Mouse (Mus musculus): ENCODE results near the gene Vegfa. TPM values are rescaled to one million over a fixed set of nuclear protein-coding genes. Genes with fewer than 3 reads are reported as not detected.

Gene Vegfa
- 5.5 and 7.0 TPM in 2 replicates for polyA plus RNA-seq (2015; fragmentation: Nextera tagmentation; extraction: Ambion mirVana)

DNA sequence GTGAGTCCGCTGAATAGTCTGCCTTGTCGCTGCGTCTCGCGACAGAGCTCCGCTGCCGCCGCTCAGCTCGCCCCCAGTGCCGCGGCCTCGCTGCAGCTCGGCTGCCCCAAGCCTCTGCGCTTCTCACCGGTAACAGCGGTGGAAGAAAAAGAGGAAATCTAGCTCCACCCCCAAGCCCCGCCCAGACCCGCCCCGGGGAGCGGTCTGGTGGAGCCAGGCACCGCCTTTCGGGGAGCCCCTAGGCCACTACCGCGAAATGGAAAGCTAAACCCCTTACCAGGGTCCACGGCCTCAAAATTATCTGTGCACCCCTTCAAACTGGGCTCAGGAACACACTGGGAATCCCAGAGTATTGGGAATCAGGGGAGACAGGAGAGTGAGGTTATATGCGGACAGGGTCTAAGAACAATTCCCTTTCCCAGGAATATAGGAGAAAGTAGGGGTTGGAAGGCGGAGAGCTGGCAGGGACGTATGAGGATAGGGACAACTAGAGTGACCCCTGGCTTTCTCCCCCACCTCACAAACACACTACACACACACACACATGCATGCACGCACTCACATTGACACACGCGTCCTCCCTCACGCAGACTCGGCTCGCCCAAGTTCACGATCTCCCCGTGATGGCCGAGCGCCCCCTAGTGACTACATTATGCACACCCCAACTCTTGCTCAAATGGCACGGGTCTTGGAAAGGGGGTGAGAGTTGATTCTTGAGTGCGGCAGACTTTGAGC lies at the start of gene Vegfa:
TSS of gene Vegfa (minus strand) at position 113 of the 735 bp plus-strand sequence.
- Histone ChIP-seq H3K4me2 (peak within 1 kb of the TSS; percentile 89), H3K4me1 (peaks cover 39% of the 10 kb centered on the region), H3K36me3 (no peaks in the 10 kb centered on the region), H3K27me3 (no peaks in the 10 kb centered on the region), H3K9me3 (no peaks in the 10 kb centered on the region), H3K27ac (peak within 1 kb of the TSS; percentile 96), H3K4me3 (peak within 1 kb of the TSS; percentile 72), H3K9ac (peak within 1 kb of the TSS; percentile 99)
- peak; percentile 79 for ATAC-seq (ENCODE audit: insufficient number of reproducible peaks, insufficient read depth, low FRiP score, low TSS enrichment, low read depth)
- WGBS, result under 1% methylated on average over 40 of the region's 40 CpGs

DNA sequence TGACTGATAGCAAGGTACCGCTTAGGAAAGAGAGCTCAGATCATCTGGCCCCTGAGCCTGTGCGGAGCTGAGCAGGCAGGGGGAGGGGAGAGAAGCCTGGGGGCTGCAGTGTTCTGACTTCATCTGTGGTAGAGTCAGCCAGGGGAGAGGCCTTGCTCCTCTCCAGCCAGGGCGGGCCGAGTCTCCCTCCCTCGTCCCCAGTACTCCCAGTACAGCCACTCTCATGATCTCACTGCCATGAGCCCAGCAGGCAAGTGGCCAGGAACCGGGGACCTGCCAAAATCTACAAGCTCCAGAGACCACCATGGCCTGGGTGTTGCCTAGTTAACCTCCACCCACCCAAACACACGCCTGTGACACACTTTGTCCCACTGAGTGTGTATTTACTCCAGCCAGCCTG lies 49.5 kb upstream of the Vegfa start:
- no peaks in the 10 kb centered on the region for H3K36me3 ChIP-seq
- H3K9ac ChIP-seq, result no peak overlapping the region
- no peak overlapping the region for H3K4me3 ChIP-seq
- peaks cover 58% of the 10 kb centered on the region for H3K4me1 ChIP-seq
- H3K27me3 ChIP-seq, result no peaks in the 10 kb centered on the region
- WGBS, result 50% methylated on average over 7 of the region's 7 CpGs
- no peak overlapping the region for H3K4me2 ChIP-seq
- H3K27ac ChIP-seq, result no peak overlapping the region
- no peaks in the 10 kb centered on the region for H3K9me3 ChIP-seq
- no peak for ATAC-seq (ENCODE audit: insufficient number of reproducible peaks, insufficient read depth, low FRiP score, low TSS enrichment, low read depth)

DNA sequence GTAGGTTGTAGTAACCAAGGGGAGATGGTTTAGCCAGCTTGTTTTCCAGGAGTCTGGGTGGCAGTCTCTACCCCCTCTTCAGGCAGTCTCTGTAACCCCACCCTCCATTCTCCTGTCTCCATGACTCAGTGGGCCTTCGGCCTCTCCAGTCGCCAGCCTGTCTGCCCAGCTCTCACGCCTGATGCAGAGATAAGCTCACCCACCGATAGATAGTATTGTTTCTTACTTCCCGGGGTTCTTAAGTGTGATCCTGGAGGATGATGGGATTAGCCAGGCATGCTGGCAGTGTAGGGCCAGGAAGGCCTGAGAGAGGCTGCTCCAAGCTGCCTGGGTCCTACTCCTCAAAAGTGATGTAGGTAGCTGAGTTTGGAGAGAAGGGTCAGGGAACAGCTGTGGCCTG lies 48.9 kb upstream of the Vegfa start:
- WGBS, result 54% methylated on average over 5 of the region's 5 CpGs
- H3K36me3 ChIP-seq, result no peaks in the 10 kb centered on the region
- no peak overlapping the region for H3K4me2 ChIP-seq
- H3K9me3 ChIP-seq, result no peaks in the 10 kb centered on the region
- no peak overlapping the region for H3K4me3 ChIP-seq
- H3K27ac ChIP-seq, result peak overlapping the region; percentile 33; the same call in 1 of the 2 replicates
- no peak for ATAC-seq (ENCODE audit: insufficient number of reproducible peaks, insufficient read depth, low FRiP score, low TSS enrichment, low read depth)
- no peak overlapping the region for H3K9ac ChIP-seq
- H3K4me1 ChIP-seq, result peaks cover 52% of the 10 kb centered on the region
- H3K27me3 ChIP-seq, result no peaks in the 10 kb centered on the region

DNA sequence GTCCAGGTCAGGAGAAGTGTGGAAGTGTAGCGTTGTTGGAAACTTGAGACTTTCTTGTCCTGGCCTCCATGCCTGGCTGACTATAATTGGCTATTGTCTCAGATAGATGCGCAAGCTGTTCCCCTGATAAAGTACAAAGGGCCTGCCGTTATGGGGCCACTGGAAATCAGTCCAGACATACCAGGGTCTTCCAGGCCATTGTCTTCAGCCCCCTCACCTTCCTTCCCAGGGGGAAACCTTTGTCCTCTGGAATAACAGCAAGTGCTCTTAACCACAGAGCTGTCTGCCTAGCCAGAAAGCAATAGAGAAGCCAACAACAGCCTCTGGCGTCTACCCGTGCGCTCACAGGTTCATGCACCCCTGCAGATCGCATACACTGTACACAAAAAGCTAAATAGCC lies 48.2 kb upstream of the Vegfa start:
- WGBS, result 51% methylated on average over 7 of the region's 7 CpGs
- H3K27ac ChIP-seq, result no peak overlapping the region
- no peaks in the 10 kb centered on the region for H3K9me3 ChIP-seq
- H3K4me2 ChIP-seq, result no peak overlapping the region
- peaks cover 46% of the 10 kb centered on the region for H3K4me1 ChIP-seq
- H3K36me3 ChIP-seq, result no peaks in the 10 kb centered on the region
- no peaks in the 10 kb centered on the region for H3K27me3 ChIP-seq
- H3K4me3 ChIP-seq, result no peak overlapping the region
- no peak overlapping the region for H3K9ac ChIP-seq
- ATAC-seq (ENCODE audit: insufficient number of reproducible peaks, insufficient read depth, low FRiP score, low TSS enrichment, low read depth), result no peak

DNA sequence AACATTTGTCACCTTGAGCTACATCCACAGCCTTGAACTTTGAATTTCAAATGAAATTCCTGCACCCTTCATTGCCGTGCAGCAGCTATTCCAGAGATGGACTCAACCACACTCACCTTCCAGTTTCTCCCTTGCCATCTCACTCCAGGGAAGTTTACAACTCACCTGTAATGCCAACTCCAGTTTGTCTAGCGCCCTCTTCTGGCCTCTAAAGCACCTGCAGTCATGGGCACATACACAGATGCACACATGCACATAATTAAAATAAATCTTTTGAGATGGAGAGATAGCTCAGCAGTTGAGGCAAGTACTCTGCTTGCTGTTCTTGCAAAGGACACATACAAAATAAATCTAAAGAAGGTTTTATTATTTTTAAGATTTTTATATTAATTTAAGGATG lies 46.9 kb upstream of the Vegfa start:
- Histone ChIP-seq H3K9me3 (no peaks in the 10 kb centered on the region), H3K9ac (no peak overlapping the region), H3K27ac (no peak overlapping the region), H3K36me3 (no peaks in the 10 kb centered on the region), H3K4me2 (no peak overlapping the region), H3K27me3 (no peaks in the 10 kb centered on the region), H3K4me1 (peaks cover 46% of the 10 kb centered on the region), H3K4me3 (no peak overlapping the region)
- 64% methylated on average over 2 of the region's 2 CpGs for WGBS
- no peak for ATAC-seq (ENCODE audit: insufficient number of reproducible peaks, insufficient read depth, low FRiP score, low TSS enrichment, low read depth)

DNA sequence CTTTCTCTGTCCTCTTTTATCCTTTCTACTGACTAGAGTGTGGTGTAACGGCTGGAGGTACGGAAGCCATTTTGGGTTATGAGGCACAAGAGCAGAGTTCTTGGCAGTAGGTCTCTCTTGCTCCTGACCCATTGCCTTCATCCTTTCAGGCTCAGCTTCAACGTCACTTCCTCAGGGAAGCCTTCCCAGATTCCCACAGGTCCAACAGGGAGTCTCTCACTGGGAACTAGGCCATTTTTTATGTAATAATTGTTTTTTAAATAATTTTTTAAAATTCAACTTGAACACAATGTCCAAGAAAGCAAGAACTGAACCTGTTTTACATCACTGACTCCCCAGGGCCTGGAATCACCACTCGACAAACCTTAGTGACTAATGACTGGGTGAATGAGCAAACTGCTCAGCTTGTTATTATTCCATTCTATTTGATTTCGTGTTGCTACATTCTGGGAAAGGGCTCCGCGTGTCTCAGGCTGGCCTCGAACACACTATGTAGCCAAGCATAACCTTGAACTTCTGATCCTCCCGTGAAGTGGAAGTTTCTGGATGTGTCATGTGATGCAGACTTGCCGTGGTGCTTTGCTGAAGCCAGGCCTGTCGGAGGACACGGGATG lies 45.9 kb upstream of the Vegfa start:
- no peak for ATAC-seq (ENCODE audit: insufficient number of reproducible peaks, insufficient read depth, low FRiP score, low TSS enrichment, low read depth)
- H3K27ac ChIP-seq, result no peak overlapping the region
- H3K27me3 ChIP-seq, result no peaks in the 10 kb centered on the region
- H3K9ac ChIP-seq, result no peak overlapping the region
- 92% methylated on average over 12 of the region's 12 CpGs for WGBS
- H3K36me3 ChIP-seq, result no peaks in the 10 kb centered on the region
- H3K9me3 ChIP-seq, result no peaks in the 10 kb centered on the region
- no peak overlapping the region for H3K4me3 ChIP-seq
- H3K4me1 ChIP-seq, result peaks cover 46% of the 10 kb centered on the region
- no peak overlapping the region for H3K4me2 ChIP-seq

DNA sequence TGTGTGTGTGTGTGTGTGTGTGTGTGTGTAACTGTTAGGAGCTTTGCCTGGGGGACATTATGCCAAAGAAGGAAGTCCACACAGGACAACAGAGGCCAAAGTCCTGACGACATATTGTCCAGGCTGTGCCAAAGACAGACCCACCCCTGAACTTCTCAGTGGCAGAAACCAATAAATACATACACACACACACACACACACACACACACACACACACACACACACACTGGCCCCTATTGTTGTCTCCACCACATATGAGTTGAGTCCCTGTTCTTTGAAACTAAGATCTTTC lies 44.0 kb upstream of the Vegfa start:
- Histone ChIP-seq H3K9ac (no peak overlapping the region), H3K4me2 (no peak overlapping the region), H3K36me3 (no peaks in the 10 kb centered on the region), H3K4me1 (peaks cover 49% of the 10 kb centered on the region), H3K27me3 (no peaks in the 10 kb centered on the region), H3K27ac (no peak overlapping the region), H3K9me3 (no peaks in the 10 kb centered on the region), H3K4me3 (no peak overlapping the region)
- no peak for ATAC-seq (ENCODE audit: insufficient number of reproducible peaks, insufficient read depth, low FRiP score, low TSS enrichment, low read depth)
- WGBS, result 45% methylated on average over 1 of the region's 1 CpGs

DNA sequence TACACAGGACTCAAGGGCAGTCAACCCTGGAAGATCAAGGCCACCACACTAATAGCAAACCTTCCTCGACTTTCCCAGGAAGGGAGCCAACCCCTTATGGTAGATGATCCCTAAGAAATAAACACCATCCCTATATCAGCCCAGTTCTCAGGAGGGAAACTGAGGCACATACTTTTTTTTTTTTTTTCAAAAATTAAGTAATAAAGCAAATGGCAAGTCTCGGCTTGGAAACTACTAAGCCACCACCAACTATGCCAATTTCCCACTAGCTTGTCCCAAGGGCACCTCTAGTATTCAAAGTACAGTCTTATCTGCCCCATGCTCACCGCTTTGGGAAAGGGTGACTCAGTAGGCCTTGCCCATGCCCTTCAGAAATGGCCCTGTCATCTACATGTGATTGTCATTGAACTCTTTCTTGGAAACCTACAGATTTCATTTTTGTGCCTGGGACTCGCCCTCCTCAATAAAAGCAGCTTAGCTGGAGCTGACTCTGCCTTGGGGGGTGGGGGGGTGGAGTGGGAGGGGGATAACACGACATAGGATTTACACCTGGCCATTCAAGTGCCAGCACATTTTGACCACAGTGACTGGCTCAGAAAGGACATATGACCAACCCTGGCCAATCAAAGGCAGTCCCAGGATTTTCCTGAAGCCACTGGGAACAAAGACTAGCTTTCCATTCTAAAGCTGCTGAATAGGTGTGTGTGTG lies 43.5 kb upstream of the Vegfa start:
- H3K36me3 ChIP-seq, result no peaks in the 10 kb centered on the region
- H3K9ac ChIP-seq, result no peak overlapping the region
- no peak overlapping the region for H3K27ac ChIP-seq
- peaks cover 44% of the 10 kb centered on the region for H3K4me1 ChIP-seq
- no peaks in the 10 kb centered on the region for H3K27me3 ChIP-seq
- H3K4me2 ChIP-seq, result no peak overlapping the region
- H3K9me3 ChIP-seq, result no peaks in the 10 kb centered on the region
- 73% methylated on average over 5 of the region's 5 CpGs for WGBS
- H3K4me3 ChIP-seq, result no peak overlapping the region
- ATAC-seq (ENCODE audit: insufficient number of reproducible peaks, insufficient read depth, low FRiP score, low TSS enrichment, low read depth), result no peak

DNA sequence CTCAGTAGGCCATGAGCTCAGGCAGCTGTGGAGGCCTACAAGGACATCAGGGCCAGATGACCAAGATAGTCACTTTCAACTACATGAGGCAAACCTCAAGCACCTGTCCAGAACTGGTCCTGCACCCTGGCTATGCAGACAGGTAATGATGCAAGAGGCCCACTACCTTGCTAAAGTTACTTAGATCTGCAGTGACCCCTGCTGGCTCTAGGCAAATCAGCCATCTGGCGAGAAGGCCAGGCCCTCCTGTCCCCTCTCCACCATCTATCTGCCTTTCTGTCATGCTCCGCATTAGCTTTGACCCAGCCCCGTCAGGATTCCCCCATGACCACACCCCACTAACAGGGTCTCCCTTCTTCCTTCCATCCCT lies 42.9 kb upstream of the Vegfa start:
- H3K27me3 ChIP-seq, result no peaks in the 10 kb centered on the region
- H3K4me1 ChIP-seq, result peaks cover 38% of the 10 kb centered on the region
- no peaks in the 10 kb centered on the region for H3K36me3 ChIP-seq
- ATAC-seq (ENCODE audit: insufficient number of reproducible peaks, insufficient read depth, low FRiP score, low TSS enrichment, low read depth), result no peak
- no peak overlapping the region for H3K4me3 ChIP-seq
- no peaks in the 10 kb centered on the region for H3K9me3 ChIP-seq
- WGBS, result 49% methylated on average over 3 of the region's 3 CpGs
- no peak overlapping the region for H3K9ac ChIP-seq
- H3K27ac ChIP-seq, result no peak overlapping the region
- no peak overlapping the region for H3K4me2 ChIP-seq

DNA sequence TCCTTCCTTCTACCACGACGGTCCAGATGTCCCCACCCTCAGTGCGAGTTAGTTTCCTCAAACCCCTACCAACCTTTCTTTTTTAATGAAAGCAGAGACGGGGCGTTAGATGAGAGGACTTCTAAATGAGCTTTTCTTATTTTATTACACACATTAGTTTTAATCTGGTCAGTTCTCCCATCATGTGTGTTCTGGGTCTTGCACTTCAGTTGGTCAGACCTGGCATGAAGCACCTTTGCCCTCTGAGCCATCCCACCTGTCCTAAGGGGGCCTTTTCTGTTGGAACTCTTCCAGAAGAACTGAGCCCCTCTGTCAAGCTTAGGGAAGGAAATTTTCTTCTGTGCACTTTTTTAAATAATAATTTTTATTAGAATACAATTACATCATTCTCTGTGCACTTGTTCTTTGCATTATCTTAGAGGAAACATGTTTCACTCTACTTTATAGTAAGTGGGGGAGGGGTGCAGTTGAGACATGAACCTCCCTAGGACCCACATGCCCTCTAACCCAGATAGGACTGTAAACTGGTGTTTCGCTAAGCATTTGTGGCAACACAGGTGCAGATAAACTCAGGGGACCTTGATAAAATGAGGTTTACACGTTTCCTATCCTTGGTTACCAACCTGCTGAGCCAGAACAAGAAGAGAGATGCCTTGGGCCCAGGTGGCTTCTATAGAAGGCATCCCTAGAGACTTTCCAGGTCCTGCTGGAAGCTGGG lies 42.4 kb upstream of the Vegfa start:
- no peaks in the 10 kb centered on the region for H3K9me3 ChIP-seq
- 35% methylated on average over 7 of the region's 7 CpGs for WGBS
- peaks cover 37% of the 10 kb centered on the region for H3K4me1 ChIP-seq
- H3K4me2 ChIP-seq, result peak overlapping the region; percentile 58
- H3K36me3 ChIP-seq, result no peaks in the 10 kb centered on the region
- no peak for ATAC-seq (ENCODE audit: insufficient number of reproducible peaks, insufficient read depth, low FRiP score, low TSS enrichment, low read depth)
- peak overlapping the region; percentile 78 for H3K27ac ChIP-seq
- H3K9ac ChIP-seq, result 0 out of 2 replicates have a peak overlapping the region, but pooled peaks have one; percentile 32
- peak overlapping the region; percentile 25; the same call in 1 of the 2 replicates for H3K4me3 ChIP-seq
- H3K27me3 ChIP-seq, result no peaks in the 10 kb centered on the region

DNA sequence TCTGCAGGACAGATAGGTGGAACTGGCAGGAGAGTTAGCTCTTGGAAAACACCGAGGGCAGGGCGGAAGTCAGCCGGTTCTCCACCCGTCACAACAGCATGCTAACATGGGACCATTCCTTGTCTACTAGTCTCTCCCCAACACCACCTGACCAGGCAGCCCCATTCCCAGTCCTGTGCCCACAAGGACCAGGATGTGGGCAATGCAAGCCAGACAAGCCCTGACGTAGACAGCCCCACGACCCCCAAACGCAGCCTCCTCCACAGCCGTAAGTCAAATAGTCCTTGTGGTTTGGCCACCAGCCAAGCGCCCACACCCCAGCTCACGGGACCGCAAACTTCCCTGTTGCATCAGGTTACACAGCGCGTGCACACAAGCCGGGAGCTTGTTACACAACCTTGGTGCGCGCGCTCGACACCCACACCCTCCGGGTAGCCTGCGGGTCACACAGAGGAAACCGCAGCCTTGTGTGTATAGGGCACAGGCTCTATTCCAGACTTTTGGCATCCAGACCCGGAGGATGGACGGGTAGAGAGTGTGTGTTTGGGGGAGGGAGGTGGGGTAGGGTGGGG lies 41.6 kb upstream of the Vegfa start:
- ATAC-seq (ENCODE audit: insufficient number of reproducible peaks, insufficient read depth, low FRiP score, low TSS enrichment, low read depth), result peak; percentile 90
- Histone ChIP-seq H3K4me1 (peaks cover 37% of the 10 kb centered on the region), H3K9ac (peak overlapping the region; percentile 32; the same call in 1 of the 2 replicates), H3K9me3 (no peaks in the 10 kb centered on the region), H3K4me2 (peak overlapping the region; percentile 58), H3K4me3 (peak overlapping the region; percentile 25), H3K27me3 (no peaks in the 10 kb centered on the region), H3K36me3 (no peaks in the 10 kb centered on the region), H3K27ac (peak overlapping the region; percentile 78)
- 13% methylated on average over 23 of the region's 23 CpGs for WGBS

Data from embryonic facial prominence, embryonic 13.5 days (tissue).